Mouse (Mus musculus): ENCODE measurements at regions not wholly inside any gene's neighbourhood (a gene's known extent, or its start where the extent isn't known, plus 50 kb on each side); places are given as distances from the start of the nearest gene placed in this dataset.

DNA sequence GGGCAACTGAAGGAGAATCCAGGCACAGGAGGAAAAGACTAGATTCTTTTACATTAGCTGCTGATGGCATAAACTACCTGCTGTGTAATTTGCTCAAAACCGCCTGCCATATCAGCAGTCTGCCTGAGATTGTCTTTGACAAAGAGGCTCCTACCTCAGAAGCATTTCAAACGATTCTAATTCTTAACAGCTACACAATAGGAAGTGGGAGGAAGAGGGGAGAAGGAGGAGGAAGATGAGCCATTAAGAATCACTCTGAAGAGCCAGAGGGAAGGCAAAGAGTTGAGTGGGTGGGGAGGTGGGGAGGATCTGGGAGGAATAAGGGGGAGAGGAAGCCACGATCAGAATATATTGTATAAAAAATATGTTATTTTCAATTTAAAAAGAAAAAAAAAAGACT, 500.9 kb upstream of the Gm10131 start:
- no peaks in the 10 kb centered on the region for H3K4me1 ChIP-seq (ENCODE audit: control insufficient read depth, insufficient read depth, low read length)
- no peak for TF ChIP-seq CTCF (IDR thresholded peaks at IDR 0.05; ENCODE audit: control insufficient read depth, insufficient read depth, insufficient replicate concordance, low read depth, low read length)
- TF ChIP-seq POLR2A (IDR thresholded peaks at IDR 0.05; ENCODE audit: control insufficient read depth, low read depth, low read length): no peak

GRCm38 (mm10) chr8:34610186-34610585, 498.6 kb upstream of the Gm10131 start:
- no peaks in the 10 kb centered on the region for H3K4me1 ChIP-seq (ENCODE audit: control insufficient read depth, insufficient read depth, low read length)
- TF ChIP-seq CTCF (IDR thresholded peaks at IDR 0.05; ENCODE audit: control insufficient read depth, insufficient read depth, insufficient replicate concordance, low read depth, low read length): no peak
- no peak for TF ChIP-seq POLR2A (IDR thresholded peaks at IDR 0.05; ENCODE audit: control insufficient read depth, low read depth, low read length)
- H3K36me3 ChIP-seq (ENCODE audit: control insufficient read depth, insufficient read depth, low read length): no peaks in the 10 kb centered on the region
- no peaks in the 10 kb centered on the region for H3K27me3 ChIP-seq (ENCODE audit: control insufficient read depth, insufficient read depth, low read length)
- no peak overlapping the region for H3K27ac ChIP-seq (ENCODE audit: control insufficient read depth, insufficient read depth, low read depth, low read length)
- H3K4me3 ChIP-seq (ENCODE audit: control insufficient read depth, low read depth, low read length): no peak overlapping the region

More for the DNA sequence above, 500.9 kb upstream of the Gm10131 start:
- no peaks in the 10 kb centered on the region for H3K36me3 ChIP-seq (ENCODE audit: control insufficient read depth, insufficient read depth, low read length)
- no peaks in the 10 kb centered on the region for H3K27me3 ChIP-seq (ENCODE audit: control insufficient read depth, insufficient read depth, low read length)
- H3K27ac ChIP-seq (ENCODE audit: control insufficient read depth, insufficient read depth, low read depth, low read length): no peak overlapping the region
- no peak overlapping the region for H3K4me3 ChIP-seq (ENCODE audit: control insufficient read depth, low read depth, low read length)

GRCm38 (mm10) chr8:34607426-34607825, 495.9 kb upstream of the Gm10131 start:
- H3K4me3 ChIP-seq (ENCODE audit: control insufficient read depth, low read depth, low read length): peak overlapping the region; percentile 71; the same call in 1 of the 2 replicates
- TF ChIP-seq POLR2A (IDR thresholded peaks at IDR 0.05; ENCODE audit: control insufficient read depth, low read depth, low read length) (no peak), CTCF (IDR thresholded peaks at IDR 0.05; ENCODE audit: control insufficient read depth, insufficient read depth, insufficient replicate concordance, low read depth, low read length) (no peak)
- no peaks in the 10 kb centered on the region for H3K27me3 ChIP-seq (ENCODE audit: control insufficient read depth, insufficient read depth, low read length)
- H3K27ac ChIP-seq (ENCODE audit: control insufficient read depth, insufficient read depth, low read depth, low read length): no peak overlapping the region
- H3K36me3 ChIP-seq (ENCODE audit: control insufficient read depth, insufficient read depth, low read length): no peaks in the 10 kb centered on the region
- no peaks in the 10 kb centered on the region for H3K4me1 ChIP-seq (ENCODE audit: control insufficient read depth, insufficient read depth, low read length)

- H3K4me1 ChIP-seq (ENCODE audit: control insufficient read depth, insufficient read depth, low read length): no peaks in the 10 kb centered on the region
- no peaks in the 10 kb centered on the region for H3K36me3 ChIP-seq (ENCODE audit: control insufficient read depth, insufficient read depth, low read length)
- TF ChIP-seq POLR2A (IDR thresholded peaks at IDR 0.05; ENCODE audit: control insufficient read depth, low read depth, low read length): no peak
- no peak for TF ChIP-seq CTCF (IDR thresholded peaks at IDR 0.05; ENCODE audit: control insufficient read depth, insufficient read depth, insufficient replicate concordance, low read depth, low read length)
- no peak overlapping the region for H3K4me3 ChIP-seq (ENCODE audit: control insufficient read depth, low read depth, low read length)
- no peak overlapping the region for H3K27ac ChIP-seq (ENCODE audit: control insufficient read depth, insufficient read depth, low read depth, low read length)
- no peaks in the 10 kb centered on the region for H3K27me3 ChIP-seq (ENCODE audit: control insufficient read depth, insufficient read depth, low read length)
Measured at GRCm38 (mm10) chr8:34605031-34605430, 493.5 kb upstream of the Gm10131 start.

- Histone ChIP-seq H3K36me3 (ENCODE audit: control insufficient read depth, insufficient read depth, low read length) (no peaks in the 10 kb centered on the region), H3K4me1 (ENCODE audit: control insufficient read depth, insufficient read depth, low read length) (no peaks in the 10 kb centered on the region)
- TF ChIP-seq POLR2A (IDR thresholded peaks at IDR 0.05; ENCODE audit: control insufficient read depth, low read depth, low read length) (no peak), CTCF (IDR thresholded peaks at IDR 0.05; ENCODE audit: control insufficient read depth, insufficient read depth, insufficient replicate concordance, low read depth, low read length) (no peak)
Measured at GRCm38 (mm10) chr8:34604581-34604980, 493.0 kb upstream of the Gm10131 start.

DNA sequence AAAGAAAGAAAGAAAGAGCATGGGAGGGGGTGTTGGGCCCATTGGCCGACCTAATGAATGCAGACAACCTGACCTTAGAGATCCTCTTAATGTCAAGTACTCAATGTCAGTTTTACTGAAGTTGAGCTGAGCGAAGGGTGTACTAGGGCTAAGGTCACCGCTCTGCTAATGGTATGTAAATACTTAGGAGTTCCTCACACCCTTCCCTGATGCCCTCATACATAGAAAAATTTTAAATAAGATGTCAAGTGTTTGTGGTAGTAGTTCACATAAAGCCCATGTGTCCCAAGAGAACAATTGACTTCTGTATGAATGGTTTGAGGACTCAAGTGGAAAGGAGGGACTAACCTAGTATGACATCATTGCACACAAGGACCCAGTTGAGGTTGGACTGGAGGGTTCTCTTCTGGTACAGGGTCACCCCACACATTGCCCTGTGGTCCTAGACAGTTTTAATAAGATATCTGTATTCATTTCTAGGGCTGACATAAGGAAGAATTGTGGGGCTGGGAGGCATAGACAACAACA, 490.0 kb upstream of the Gm10131 start:
- Histone ChIP-seq H3K4me1 (ENCODE audit: control insufficient read depth, insufficient read depth, low read length) (no peaks in the 10 kb centered on the region), H3K27me3 (ENCODE audit: control insufficient read depth, insufficient read depth, low read length) (no peaks in the 10 kb centered on the region), H3K27ac (ENCODE audit: control insufficient read depth, insufficient read depth, low read depth, low read length) (no peak overlapping the region), H3K4me3 (ENCODE audit: control insufficient read depth, low read depth, low read length) (no peak overlapping the region), H3K36me3 (ENCODE audit: control insufficient read depth, insufficient read depth, low read length) (no peaks in the 10 kb centered on the region)
- no peak for TF ChIP-seq POLR2A (IDR thresholded peaks at IDR 0.05; ENCODE audit: control insufficient read depth, low read depth, low read length)
- TF ChIP-seq CTCF (IDR thresholded peaks at IDR 0.05; ENCODE audit: control insufficient read depth, insufficient read depth, insufficient replicate concordance, low read depth, low read length): no peak

More at GRCm38 (mm10) chr8:34604581-34604980, 493.0 kb upstream of the Gm10131 start:
- no peak overlapping the region for H3K4me3 ChIP-seq (ENCODE audit: control insufficient read depth, low read depth, low read length)
- H3K27me3 ChIP-seq (ENCODE audit: control insufficient read depth, insufficient read depth, low read length): no peaks in the 10 kb centered on the region
- no peak overlapping the region for H3K27ac ChIP-seq (ENCODE audit: control insufficient read depth, insufficient read depth, low read depth, low read length)

DNA sequence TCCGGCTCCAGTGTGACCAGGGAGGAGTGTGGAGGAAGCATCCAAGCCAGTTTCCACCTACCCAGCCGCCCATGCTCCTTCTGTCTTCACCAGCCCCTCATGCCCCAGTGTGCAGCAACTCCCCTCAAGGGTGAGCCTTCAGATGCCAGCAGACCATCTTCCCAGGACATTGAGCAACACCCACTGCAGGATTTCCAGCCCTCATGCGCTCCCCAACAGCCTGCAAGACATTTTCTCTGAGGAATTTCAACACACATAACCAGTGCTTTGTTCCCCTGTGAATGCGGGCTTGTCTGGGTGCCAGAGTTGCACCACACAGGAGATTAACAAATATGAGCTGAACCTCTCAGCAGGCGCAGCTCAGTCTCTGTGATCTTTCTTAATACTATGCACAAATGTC, 489.3 kb upstream of the Gm10131 start:
- no peak for TF ChIP-seq POLR2A (IDR thresholded peaks at IDR 0.05; ENCODE audit: control insufficient read depth, low read depth, low read length)
- no peak for TF ChIP-seq CTCF (IDR thresholded peaks at IDR 0.05; ENCODE audit: control insufficient read depth, insufficient read depth, insufficient replicate concordance, low read depth, low read length)
- Histone ChIP-seq H3K4me1 (ENCODE audit: control insufficient read depth, insufficient read depth, low read length) (no peaks in the 10 kb centered on the region), H3K36me3 (ENCODE audit: control insufficient read depth, insufficient read depth, low read length) (no peaks in the 10 kb centered on the region), H3K4me3 (ENCODE audit: control insufficient read depth, low read depth, low read length) (no peak overlapping the region), H3K27ac (ENCODE audit: control insufficient read depth, insufficient read depth, low read depth, low read length) (no peak overlapping the region), H3K27me3 (ENCODE audit: control insufficient read depth, insufficient read depth, low read length) (no peaks in the 10 kb centered on the region)

DNA sequence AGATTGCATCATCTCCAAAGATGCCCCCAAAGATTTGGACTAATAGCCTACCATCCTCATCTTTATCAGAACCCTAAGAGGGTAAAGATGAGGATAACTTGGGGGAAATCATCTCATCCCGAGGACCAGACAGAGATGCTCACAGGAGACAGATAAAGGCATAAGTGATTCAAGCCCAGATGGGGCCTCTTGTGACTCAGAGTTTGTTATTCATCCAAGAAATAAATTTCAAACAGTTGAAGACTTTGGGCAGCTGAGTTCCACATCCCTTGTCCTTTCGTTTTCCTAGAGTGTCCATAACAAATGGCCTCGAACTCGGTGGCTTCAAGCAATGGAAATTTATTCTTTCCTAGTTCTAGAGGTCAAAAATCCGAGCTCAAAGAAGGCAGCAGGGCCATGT, 485.1 kb upstream of the Gm10131 start:
- H3K4me1 ChIP-seq (ENCODE audit: control insufficient read depth, insufficient read depth, low read length): no peaks in the 10 kb centered on the region
- H3K4me3 ChIP-seq (ENCODE audit: control insufficient read depth, low read depth, low read length): no peak overlapping the region
- no peak overlapping the region for H3K27ac ChIP-seq (ENCODE audit: control insufficient read depth, insufficient read depth, low read depth, low read length)
- TF ChIP-seq POLR2A (IDR thresholded peaks at IDR 0.05; ENCODE audit: control insufficient read depth, low read depth, low read length): no peak
- no peak for TF ChIP-seq CTCF (IDR thresholded peaks at IDR 0.05; ENCODE audit: control insufficient read depth, insufficient read depth, insufficient replicate concordance, low read depth, low read length)
- no peaks in the 10 kb centered on the region for H3K27me3 ChIP-seq (ENCODE audit: control insufficient read depth, insufficient read depth, low read length)
- no peaks in the 10 kb centered on the region for H3K36me3 ChIP-seq (ENCODE audit: control insufficient read depth, insufficient read depth, low read length)

Measured in testis, adult 2 months (tissue).